Mouse (Mus musculus): ENCODE measurements around the gene Zscan18. TPM values are rescaled to one million over a fixed set of nuclear protein-coding genes. Genes with fewer than 3 reads are reported as not detected.
"Not testable (repeated sequence)": the region's sequence is repeated elsewhere in the genome, so short reads cannot be mapped to it uniquely, and the experiment has no call there.

Gene Zscan18
- 10 to 100 TPM; 17.9 to 18.9 TPM for total RNA-seq (2021)

- peak; percentile 65 to 84 for DNase-seq (ENCODE audit: extremely low spot score in 1 of 2, low spot score in 1 of 2)
Measured at GRCm38 (mm10) chr7:12802866-12803726, at the start of gene Zscan18. TSS of gene Zscan18 (minus strand) at chr7:12803635.

GRCm38 (mm10) chr7:12835779-12836178 lies 32.3 kb upstream of the Zscan18 start:
- no peak for DNase-seq (ENCODE audit: extremely low spot score in 1 of 2, low spot score in 1 of 2)

GRCm38 (mm10) chr7:12835193-12835671 lies 31.8 kb upstream of the Zscan18 start:
- DNase-seq (ENCODE audit: extremely low spot score in 1 of 2, low spot score in 1 of 2) = peak; percentile 5 to 21

- DNase-seq (ENCODE audit: extremely low spot score in 1 of 2, low spot score in 1 of 2) = peak; percentile 69 to 71
Measured at GRCm38 (mm10) chr7:12834162-12835120, 31.0 kb upstream of the Zscan18 start, which contains the start of gene Zfp110. TSS of gene Zfp110 (plus strand) at chr7:12834761.

- peak; percentile 90 to 94 for DNase-seq (ENCODE audit: extremely low spot score in 1 of 2, low spot score in 1 of 2)
Measured at GRCm38 (mm10) chr7:12818521-12819295, 15.3 kb upstream of the Zscan18 start, which contains the start of gene Zfp329. TSS of gene Zfp329 (minus strand) at chr7:12818858.

- DNase-seq (ENCODE audit: extremely low spot score in 1 of 2, low spot score in 1 of 2) = no peak
Measured at GRCm38 (mm10) chr7:12815566-12815965, 12.1 kb upstream of the Zscan18 start.

- DNase-seq (ENCODE audit: extremely low spot score in 1 of 2, low spot score in 1 of 2) = no peak
Measured at GRCm38 (mm10) chr7:12803727-12804071, 264 bp upstream of the Zscan18 start.

- DNase-seq (ENCODE audit: extremely low spot score in 1 of 2, low spot score in 1 of 2) = no peak
Measured at GRCm38 (mm10) chr7:12799554-12799953, 3.9 kb downstream of the Zscan18 start.

- no peak for DNase-seq (ENCODE audit: extremely low spot score in 1 of 2, low spot score in 1 of 2)
Measured at GRCm38 (mm10) chr7:12797971-12798370, 5.5 kb downstream of the Zscan18 start.

GRCm38 (mm10) chr7:12792624-12793023 lies 10.8 kb downstream of the Zscan18 start:
- DNase-seq (ENCODE audit: extremely low spot score in 1 of 2, low spot score in 1 of 2) = not testable (repeated sequence)

GRCm38 (mm10) chr7:12788025-12788424 lies 15.4 kb downstream of the Zscan18 start:
- no peak for DNase-seq (ENCODE audit: extremely low spot score in 1 of 2, low spot score in 1 of 2)

- no peak for DNase-seq (ENCODE audit: extremely low spot score in 1 of 2, low spot score in 1 of 2)
Measured at GRCm38 (mm10) chr7:12787333-12787732, 16.1 kb downstream of the Zscan18 start.

- peak; percentile 74 to 78 for DNase-seq (ENCODE audit: extremely low spot score in 1 of 2, low spot score in 1 of 2)
Measured at GRCm38 (mm10) chr7:12780151-12780830, 23.1 kb downstream of the Zscan18 start.

- no peak for DNase-seq (ENCODE audit: extremely low spot score in 1 of 2, low spot score in 1 of 2)
Measured at GRCm38 (mm10) chr7:12779782-12780150, 23.7 kb downstream of the Zscan18 start.

- no peak for DNase-seq (ENCODE audit: extremely low spot score in 1 of 2, low spot score in 1 of 2)
Measured at GRCm38 (mm10) chr7:12779141-12779540, 24.3 kb downstream of the Zscan18 start.

GRCm38 (mm10) chr7:12774606-12775005 lies 28.8 kb downstream of the Zscan18 start:
- DNase-seq (ENCODE audit: extremely low spot score in 1 of 2, low spot score in 1 of 2) = peak in 1 of 2 experiments; percentile 45

GRCm38 (mm10) chr7:12774111-12774510 lies 29.3 kb downstream of the Zscan18 start:
- no peak for DNase-seq (ENCODE audit: extremely low spot score in 1 of 2, low spot score in 1 of 2)

- no peak for DNase-seq (ENCODE audit: extremely low spot score in 1 of 2, low spot score in 1 of 2)
Measured at GRCm38 (mm10) chr7:12749431-12750198, 53.8 kb downstream of the Zscan18 start.

GRCm38 (mm10) chr7:12734904-12735303 lies 68.5 kb downstream of the Zscan18 start, which contains the start of gene Vmn2r56:
TSS of gene Vmn2r56 (minus strand) at chr7:12735004.
- no peak for DNase-seq (ENCODE audit: extremely low spot score in 1 of 2, low spot score in 1 of 2)
